Mouse (Mus musculus): Measurements from ENCODE around the gene Spert.

DNA sequence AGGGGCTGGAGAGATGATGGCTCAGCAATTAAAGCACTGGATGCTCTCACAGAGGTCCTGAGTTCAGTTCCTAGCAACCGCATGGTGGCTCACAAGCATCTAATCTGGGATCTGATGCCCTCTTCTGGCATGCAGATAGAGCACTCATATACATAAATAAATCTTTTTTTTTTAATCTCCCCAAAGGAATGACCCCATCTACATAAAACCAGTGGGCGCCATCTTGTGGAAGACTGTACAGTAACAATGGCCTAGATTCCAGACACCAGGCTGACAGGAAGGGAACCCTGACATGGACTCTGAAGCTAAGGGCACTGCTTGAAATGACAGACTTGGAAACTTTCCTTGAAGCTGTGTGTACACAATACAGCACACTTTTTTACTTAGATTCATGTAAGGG, 47.9 kb upstream of the Spert start:
- TF ChIP-seq CTCF (IDR thresholded peaks at IDR 0.05; ENCODE audit: low read depth, low read length) = no peak
- no peak for TF ChIP-seq POLR2AphosphoS5 (IDR thresholded peaks at IDR 0.05; ENCODE audit: insufficient replicate concordance, low read depth, low read length)
- no peak for TF ChIP-seq TAL1 (conservative IDR thresholded peaks at IDR 0.05; ENCODE audit: low read depth, low read length)
